Mouse (Mus musculus) spleen, embryonic (tissue): ENCODE data around the gene P2rx6.

Experiments used
- CTCF ChIA-PET: fragments of 350-600 bp; sonication (Branson Sonifier 250); formaldehyde crosslinking; loops from one replicate; lab custom pipeline; 2022; lab: Charles Lee

Gene P2rx6

DNA sequence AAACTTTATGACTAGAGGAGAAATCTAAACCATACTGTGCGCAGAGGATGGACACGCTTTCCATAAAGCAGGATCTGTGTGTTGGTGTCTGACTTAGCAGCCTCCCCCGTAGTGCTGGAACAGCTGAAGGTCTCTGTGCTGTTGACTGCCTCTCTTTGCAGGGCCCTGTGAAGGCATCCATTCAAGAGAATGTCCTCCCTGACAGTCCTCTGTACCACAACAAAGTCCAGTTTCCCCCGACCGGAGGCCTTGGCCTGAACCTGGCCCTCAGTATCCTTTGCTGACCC lies 64.5 kb downstream of the P2rx6 start:
- CTCF ChIA-PET = no interaction called here
